Mouse (Mus musculus) ES-E14 (cell line): ENCODE data around the gene Phc3. TPM values are rescaled to one million over a fixed set of nuclear protein-coding genes. Genes with fewer than 3 reads are reported as not detected.

ENCODE experiments used
- DNase-seq: peaks from one replicate; pipeline ENCODE4 v3.0.0-alpha.2; 2013; ENCODE audit warnings: low read depth, low spot score
- H3K27ac ChIP-seq: 2 replicates; pipeline ENCODE4 v1.5.1; 2012; ENCODE audit warnings: low read depth, mild to moderate bottlenecking, low read length, moderate library complexity, mixed read lengths; ENCODE audit not compliant: poor library complexity, insufficient read depth, severe bottlenecking
- H3K36me3 ChIP-seq: 2 replicates; pipeline ENCODE4 v1.6.1; 2012; ENCODE audit warnings: mild to moderate bottlenecking, low read length, moderate library complexity, mixed read lengths; ENCODE audit not compliant: control insufficient read depth, poor library complexity, insufficient read depth, severe bottlenecking
- H3K4me1 ChIP-seq, 2 experiments: fragments of 150-350 bp in 1 of 2; sonication (generic) in 1 of 2; 2 replicates each; pipeline ENCODE4 v1.6.1; 2012; ENCODE audit warnings: low read length in 2 of 2, mild to moderate bottlenecking in 1 of 2, mixed read lengths in 1 of 2; ENCODE audit not compliant: control insufficient read depth in 2 of 2, insufficient read depth in 2 of 2, poor library complexity in 1 of 2
- H3K4me3 ChIP-seq, 2 experiments: fragments of 150-350 bp in 1 of 2; sonication (generic) in 1 of 2; 2 replicates each; pipeline ENCODE4 v1.5.1; 2012; ENCODE audit warnings: low read length in 2 of 2, low read depth in 1 of 2, mild to moderate bottlenecking in 1 of 2, mixed read lengths in 1 of 2; ENCODE audit not compliant: insufficient read depth in 1 of 2, poor library complexity in 1 of 2, severe bottlenecking in 1 of 2
- H3K9ac ChIP-seq: 2 replicates; pipeline ENCODE4 v1.6.1; 2012; ENCODE audit warnings: low read depth, mild to moderate bottlenecking, low read length, mixed read lengths; ENCODE audit not compliant: poor library complexity, insufficient read depth, severe bottlenecking
- H3K9me3 ChIP-seq: fragments of 150-350 bp; sonication (generic); 2 replicates; pipeline ENCODE4 v1.6.1; 2012; ENCODE audit warnings: low read depth, mild to moderate bottlenecking, low read length; ENCODE audit not compliant: control insufficient read depth, insufficient read depth
- CHD2 ChIP-seq: IDR thresholded peaks from 2 replicates; pipeline ENCODE4 v1.6.1; 2014; ENCODE audit warnings: mild to moderate bottlenecking, low read depth, low read length, inconsistent platforms
- HCFC1 ChIP-seq: IDR thresholded peaks from 2 replicates; pipeline ENCODE4 v1.6.1; 2012; ENCODE audit warnings: low read length, inconsistent platforms, borderline replicate concordance; ENCODE audit not compliant: insufficient read depth
- MAFK ChIP-seq: IDR thresholded peaks from 2 replicates; pipeline ENCODE4 v1.6.1; 2014; ENCODE audit warnings: mild to moderate bottlenecking, low read depth, low read length, inconsistent platforms; ENCODE audit not compliant: insufficient read depth
- ZC3H11A ChIP-seq: IDR thresholded peaks from 2 replicates; pipeline ENCODE4 v1.6.1; 2012; ENCODE audit warnings: low read depth, mild to moderate bottlenecking, inconsistent platforms, low read length, borderline replicate concordance
- ZNF384 ChIP-seq: IDR thresholded peaks from 2 replicates; pipeline ENCODE4 v1.6.1; 2012; ENCODE audit warnings: low read depth, low read length, inconsistent platforms
- in situ Hi-C, 2 experiments: fragments of 600-800 bp; cut with MboI; formaldehyde crosslinking; loops; one replicate each; pipeline ENCODE4 v1.15.1; 2025; ENCODE audit warnings: low sequenced_read_pairs in 2 of 2, inconsistent platforms in 1 of 2; ENCODE audit not compliant: unreplicated experiment in 2 of 2
- total RNA-seq: library from RNA; depleted of rRNA; stranded (reverse); fragments of 300-350 nt; gene quantifications from 2 replicates; pipeline ENCODE4 v1.2.3, GENCODE M21; 2012; rRNA removed

The Phc3 gene
- total RNA-seq, 1 experiment: 7.1 TPM

- H3K27ac ChIP-seq: no peak overlapping the region
- H3K4me1 ChIP-seq: peaks cover 3 to 4% of the 10 kb centered on the region in 2 experiments; a peak in 1 of 4 replicates
- H3K9me3 ChIP-seq: no peaks in the 10 kb centered on the region
- H3K9ac ChIP-seq: no peak overlapping the region
- H3K4me3 ChIP-seq: no peak overlapping the region
- TF ChIP-seq ZC3H11A (no peak), CHD2 (no peak), ZNF384 (no peak), MAFK (no peak), HCFC1 (no peak)
- in situ Hi-C loops: no loop called here
- no peak for DNase-seq
- no peaks in the 10 kb centered on the region for H3K36me3 ChIP-seq
Observed at GRCm38 (mm10) chr3:30853596-30853995, 115.6 kb downstream of the Phc3 start.

GRCm38 (mm10) chr3:30851422-30851821, 117.8 kb downstream of the Phc3 start:
- peaks cover under 1 to 6% of the 10 kb centered on the region in 2 experiments; a peak in 1 of 4 replicates for H3K4me1 ChIP-seq
- no peak overlapping the region for H3K4me3 ChIP-seq
- H3K9me3 ChIP-seq: no peaks in the 10 kb centered on the region
- in situ Hi-C loops: no loop called here
- H3K36me3 ChIP-seq: no peaks in the 10 kb centered on the region
- H3K27ac ChIP-seq: no peak overlapping the region
- H3K9ac ChIP-seq: no peak overlapping the region
- TF ChIP-seq MAFK: no peak
- no peak for TF ChIP-seq CHD2
- TF ChIP-seq ZC3H11A: no peak
- TF ChIP-seq HCFC1: no peak
- TF ChIP-seq ZNF384: no peak
- no peak for DNase-seq

Other genes with a start within 250 kb of the Phc3 start
- 0.21 and 0.49 TPM in 2 replicates for gene Samd7, start 223.1 kb downstream of the Phc3 start, total RNA-seq
- 69.2 and 75.7 TPM in 2 replicates for gene Sec62, start 176.5 kb downstream of the Phc3 start, total RNA-seq
- 12.6 and 15.8 TPM in 2 replicates for gene Gpr160, start 113.5 kb downstream of the Phc3 start, total RNA-seq
- 95.2 and 107 TPM in 2 replicates for gene Prkci, start 26.3 kb upstream of the Phc3 start, total RNA-seq
- 68.9 and 92.2 TPM in 2 replicates for gene Skil, start 125.6 kb upstream of the Phc3 start, total RNA-seq
- 0.13 and 0.21 TPM in 2 replicates for gene Cldn11, start 180.5 kb upstream of the Phc3 start, total RNA-seq